Mouse (Mus musculus): ENCODE measurements at regions not wholly inside any gene's neighbourhood (a gene's known extent, or its start where the extent isn't known, plus 50 kb on each side); places are given as distances from the start of the nearest gene placed in this dataset.

DNA sequence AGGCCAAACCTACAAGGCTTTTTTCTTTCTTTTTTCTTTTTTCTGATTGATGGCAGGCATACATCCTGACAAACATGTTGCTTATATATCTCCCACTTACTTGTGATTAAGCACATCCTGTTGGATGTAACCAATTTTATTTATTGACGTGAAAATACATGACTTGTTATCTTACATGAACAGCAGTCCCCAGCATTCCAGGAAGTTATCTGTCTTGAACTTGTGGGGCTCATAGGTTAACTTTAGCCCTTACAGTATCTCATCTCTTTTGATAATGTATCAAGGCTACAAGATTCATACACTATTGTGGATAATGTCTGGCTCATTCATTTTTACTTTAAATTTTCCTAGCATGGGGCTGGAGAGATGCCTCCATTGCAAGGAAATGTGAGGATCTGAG is 852.0 kb upstream of the Agtr1b start:
- Histone ChIP-seq H3K27ac (ENCODE audit: low read length) (no peak overlapping the region), H3K4me3 (ENCODE audit: low read depth, low read length) (no peak overlapping the region), H3K27me3 (replicated peaks; ENCODE audit: insufficient read depth, low read length) (no peaks in the 10 kb centered on the region), H3K36me3 (ENCODE audit: insufficient read depth, low read length) (no peaks in the 10 kb centered on the region), H3K4me2 (replicated peaks; ENCODE audit: low read depth, low read length) (no peak overlapping the region), H3K9ac (replicated peaks; ENCODE audit: low read depth) (no peak overlapping the region), H3K4me1 (ENCODE audit: insufficient read depth, low read depth, low read length) (no peaks in the 10 kb centered on the region), H3K9me3 (ENCODE audit: low read length) (no peaks in the 10 kb centered on the region)
- DNase-seq (ENCODE audit: low spot score) (peak; percentile 17), ATAC-seq (no peak)
- WGBS = 61% methylated on average over 1 of the region's 1 CpGs
- no peak for TF ChIP-seq CTCF (IDR thresholded peaks at IDR 0.05)

DNA sequence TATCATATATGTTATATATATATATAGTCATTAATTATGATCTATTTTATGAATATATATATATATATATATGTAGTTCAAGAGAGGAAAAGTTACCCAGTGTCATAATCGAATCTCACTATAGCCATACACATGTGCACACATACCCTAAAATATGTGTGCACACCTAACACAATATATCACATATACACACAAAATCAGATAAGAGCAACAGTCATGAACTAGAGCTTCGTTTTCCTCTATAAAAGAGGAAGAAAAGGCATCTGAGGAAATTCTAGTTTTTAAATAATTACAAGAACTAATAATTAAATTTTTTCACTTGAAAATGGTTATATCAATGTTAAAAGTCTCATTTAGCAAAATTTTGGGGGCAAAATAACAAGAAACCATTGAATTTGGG is 835.3 kb upstream of the Tbl1xr1 start:
- TF ChIP-seq CTCF (IDR thresholded peaks at IDR 0.05) (no peak), EP300 (IDR thresholded peaks at IDR 0.05) (no peak)
- no peak overlapping the region for H3K9ac ChIP-seq (replicated peaks; ENCODE audit: low read depth)
- no peaks in the 10 kb centered on the region for H3K9me3 ChIP-seq (ENCODE audit: low read length)
- no peak overlapping the region for H3K4me2 ChIP-seq (replicated peaks; ENCODE audit: low read depth, low read length)
- no peaks in the 10 kb centered on the region for H3K27me3 ChIP-seq (replicated peaks; ENCODE audit: insufficient read depth, low read length)
- DNase-seq (ENCODE audit: low spot score) (no peak), ATAC-seq (no peak)
- H3K4me1 ChIP-seq (ENCODE audit: insufficient read depth, low read depth, low read length) = no peaks in the 10 kb centered on the region
- no peak overlapping the region for H3K4me3 ChIP-seq (ENCODE audit: low read depth, low read length)
- H3K36me3 ChIP-seq (ENCODE audit: insufficient read depth, low read length) = no peaks in the 10 kb centered on the region
- 84% methylated on average over 2 of the region's 2 CpGs for WGBS
- no peak overlapping the region for H3K27ac ChIP-seq (ENCODE audit: low read length)

DNA sequence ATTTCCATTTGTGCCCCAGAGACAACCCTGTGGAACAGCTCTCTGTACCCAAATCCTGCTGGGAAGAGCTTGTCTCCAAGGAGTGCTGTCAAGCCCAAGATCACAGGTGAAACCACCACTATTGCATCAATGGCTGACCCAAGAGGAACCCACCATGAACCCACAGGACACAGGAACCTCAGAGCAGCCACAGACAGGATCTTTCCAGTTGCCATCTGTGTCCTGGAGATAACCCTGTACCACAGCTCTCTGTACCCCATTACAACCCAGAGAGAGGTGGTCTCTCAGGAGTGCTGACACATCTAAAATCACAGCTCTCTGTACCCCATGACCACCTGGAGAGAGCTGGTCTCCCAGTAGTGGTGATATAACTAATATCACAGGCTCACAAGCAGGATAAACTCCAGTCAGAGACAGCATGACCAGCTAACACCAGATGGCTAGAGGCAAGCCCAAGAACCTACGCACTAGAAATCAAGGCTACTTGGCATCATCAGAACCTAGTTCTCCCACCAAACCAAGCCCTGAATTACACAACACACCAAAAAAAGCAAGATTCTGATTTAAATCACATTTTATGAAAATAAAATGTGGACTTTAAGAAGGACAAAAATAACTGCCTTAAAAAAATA is 820.2 kb upstream of the Tbl1xr1 start:
- H3K4me2 ChIP-seq (replicated peaks; ENCODE audit: low read depth, low read length) = no peak overlapping the region
- H3K9ac ChIP-seq (replicated peaks; ENCODE audit: low read depth) = no peak overlapping the region
- no peak for TF ChIP-seq EP300 (IDR thresholded peaks at IDR 0.05)
- no peak for TF ChIP-seq CTCF (IDR thresholded peaks at IDR 0.05)
- no peak for ATAC-seq
- WGBS = 100% methylated on average over 1 of the region's 1 CpGs
- no peak overlapping the region for H3K27ac ChIP-seq (ENCODE audit: low read length)
- H3K4me1 ChIP-seq (ENCODE audit: insufficient read depth, low read depth, low read length) = no peaks in the 10 kb centered on the region
- DNase-seq (ENCODE audit: low spot score) = no peak
- no peaks in the 10 kb centered on the region for H3K9me3 ChIP-seq (ENCODE audit: low read length)
- H3K36me3 ChIP-seq (ENCODE audit: insufficient read depth, low read length) = no peaks in the 10 kb centered on the region
- no peaks in the 10 kb centered on the region for H3K27me3 ChIP-seq (replicated peaks; ENCODE audit: insufficient read depth, low read length)
- no peak overlapping the region for H3K4me3 ChIP-seq (ENCODE audit: low read depth, low read length)

GRCm38 (mm10) chr3:21263317-21263716 is 813.1 kb upstream of the Tbl1xr1 start:
- DNase-seq (ENCODE audit: low spot score) (no peak), ATAC-seq (no peak)
- WGBS = 77% methylated on average over 2 of the region's 2 CpGs
- Histone ChIP-seq H3K4me3 (ENCODE audit: low read depth, low read length) (no peak overlapping the region), H3K9ac (replicated peaks; ENCODE audit: low read depth) (no peak overlapping the region), H3K27me3 (replicated peaks; ENCODE audit: insufficient read depth, low read length) (no peaks in the 10 kb centered on the region), H3K27ac (ENCODE audit: low read length) (no peak overlapping the region), H3K4me1 (ENCODE audit: insufficient read depth, low read depth, low read length) (no peaks in the 10 kb centered on the region), H3K36me3 (ENCODE audit: insufficient read depth, low read length) (no peaks in the 10 kb centered on the region), H3K4me2 (replicated peaks; ENCODE audit: low read depth, low read length) (no peak overlapping the region), H3K9me3 (ENCODE audit: low read length) (no peaks in the 10 kb centered on the region)
- TF ChIP-seq EP300 (IDR thresholded peaks at IDR 0.05) (no peak), CTCF (IDR thresholded peaks at IDR 0.05) (no peak)

DNA sequence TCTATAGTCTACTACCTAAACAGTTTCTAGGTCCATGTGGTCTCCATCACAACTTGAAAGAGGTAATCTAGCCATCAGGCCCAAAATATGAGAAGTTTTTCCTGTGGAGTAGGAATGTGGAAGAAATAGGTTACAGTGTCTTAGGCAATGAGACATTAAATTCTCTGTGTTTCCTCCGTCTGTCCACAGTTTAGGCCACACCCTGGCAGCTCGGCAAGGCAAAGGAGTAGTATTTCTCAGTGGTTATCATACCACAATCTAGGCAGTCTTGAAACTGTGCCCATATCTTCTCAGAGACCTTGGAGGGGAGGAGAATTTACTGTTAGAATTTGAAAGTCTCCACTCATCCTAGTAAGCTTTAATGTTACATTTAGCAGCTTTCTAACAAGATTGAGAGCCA is 811.0 kb upstream of the Tbl1xr1 start:
- Histone ChIP-seq H3K27ac (ENCODE audit: low read length) (no peak overlapping the region), H3K4me1 (ENCODE audit: insufficient read depth, low read depth, low read length) (no peaks in the 10 kb centered on the region), H3K4me3 (ENCODE audit: low read depth, low read length) (no peak overlapping the region), H3K4me2 (replicated peaks; ENCODE audit: low read depth, low read length) (no peak overlapping the region), H3K9me3 (ENCODE audit: low read length) (no peaks in the 10 kb centered on the region), H3K36me3 (ENCODE audit: insufficient read depth, low read length) (no peaks in the 10 kb centered on the region), H3K27me3 (replicated peaks; ENCODE audit: insufficient read depth, low read length) (no peaks in the 10 kb centered on the region), H3K9ac (replicated peaks; ENCODE audit: low read depth) (no peak overlapping the region)
- TF ChIP-seq EP300 (IDR thresholded peaks at IDR 0.05) = no peak
- no peak for TF ChIP-seq CTCF (IDR thresholded peaks at IDR 0.05)
- ATAC-seq (no peak), DNase-seq (ENCODE audit: low spot score) (no peak)
- WGBS = 66% methylated on average over 2 of the region's 2 CpGs

GRCm38 (mm10) chr3:21268429-21269129 is 807.9 kb upstream of the Tbl1xr1 start:
- Histone ChIP-seq H3K36me3 (ENCODE audit: insufficient read depth, low read length) (no peaks in the 10 kb centered on the region), H3K9me3 (ENCODE audit: low read length) (no peaks in the 10 kb centered on the region), H3K4me2 (replicated peaks; ENCODE audit: low read depth, low read length) (no peak overlapping the region), H3K4me3 (ENCODE audit: low read depth, low read length) (no peak overlapping the region), H3K9ac (replicated peaks; ENCODE audit: low read depth) (no peak overlapping the region), H3K27me3 (replicated peaks; ENCODE audit: insufficient read depth, low read length) (no peaks in the 10 kb centered on the region), H3K27ac (ENCODE audit: low read length) (0 out of 2 replicates have a peak overlapping the region, but pooled peaks have one; percentile 11), H3K4me1 (ENCODE audit: insufficient read depth, low read depth, low read length) (no peaks in the 10 kb centered on the region)
- 55% methylated on average over 7 of the region's 7 CpGs for WGBS
- ATAC-seq (peak; percentile 90), DNase-seq (ENCODE audit: low spot score) (peak; percentile 86)
- peak; percentile 95 for TF ChIP-seq EP300 (IDR thresholded peaks at IDR 0.05)
- TF ChIP-seq CTCF (IDR thresholded peaks at IDR 0.05) = no peak
